Comparison of ENCODE assay signal across 8 mouse cellular contexts in the genomic region with DNA sequence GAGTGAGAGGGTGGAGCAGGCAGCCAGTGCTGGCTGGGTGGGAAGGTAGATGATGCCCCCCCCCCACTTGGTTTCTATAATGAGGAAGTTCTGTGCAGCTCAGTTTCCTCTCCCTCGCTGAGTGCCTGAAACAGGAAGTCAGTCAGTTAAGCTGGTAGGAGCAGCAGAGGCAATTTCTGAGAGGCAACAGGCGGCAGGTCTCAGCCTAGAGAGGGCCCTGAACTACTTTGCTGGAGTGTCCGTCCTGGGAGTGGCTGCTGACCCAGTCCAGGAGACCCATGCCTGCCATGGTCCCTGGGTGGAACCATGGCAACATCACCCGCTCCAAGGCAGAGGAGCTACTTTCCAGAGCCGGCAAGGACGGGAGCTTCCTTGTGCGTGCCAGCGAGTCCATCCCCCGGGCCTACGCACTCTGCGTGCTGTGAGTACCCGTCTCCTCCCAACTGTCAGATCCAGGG. TPM values are rescaled to one million over a fixed set of nuclear protein-coding genes. Genes with fewer than 3 reads are reported as not detected.
DNase-seq lines count a peak whose midpoint lies in the region; ATAC-seq lines count a peak whose summit lies in the region.

Gene Inpp5d (plus strand): TSS at position 102 of the 458 bp plus-strand sequence.

- H3K4me1 ChIP-seq in intestine, embryonic 14.5 days (replicated peaks; ENCODE audit: control insufficient read depth, insufficient read depth, low read length) = no peaks in the 10 kb centered on the region
- H3K4me1 ChIP-seq in limb, embryonic 13.5 days = no peaks in the 10 kb centered on the region

- H3K4me3 ChIP-seq in intestine, embryonic 14.5 days (ENCODE audit: low read depth, low read length) = peak within 1 kb of the TSS; percentile 16; the same call in 1 of the 2 replicates
- peak within 1 kb of the TSS; percentile 20 for H3K4me3 ChIP-seq in limb, embryonic 13.5 days

- 81% methylated on average over 12 of the region's 12 CpGs for WGBS in intestine, embryonic 14.5 days
- WGBS in limb, embryonic 13.5 days = 82% methylated on average over 12 of the region's 12 CpGs

- H3K36me3 ChIP-seq in intestine, embryonic 14.5 days (ENCODE audit: control insufficient read depth, insufficient read depth, low read length) = no peaks in the 10 kb centered on the region
- H3K36me3 ChIP-seq in limb, embryonic 13.5 days = no peaks in the 10 kb centered on the region

- H3K9me3 ChIP-seq in intestine, embryonic 14.5 days (ENCODE audit: control insufficient read depth, low read length) = no peaks in the 10 kb centered on the region
- H3K9me3 ChIP-seq in limb, embryonic 13.5 days = no peaks in the 10 kb centered on the region

- H3K27me3 ChIP-seq in intestine, embryonic 14.5 days (replicated peaks; ENCODE audit: control insufficient read depth, insufficient read depth, low read length) = no peaks in the 10 kb centered on the region
- no peaks in the 10 kb centered on the region for H3K27me3 ChIP-seq in limb, embryonic 13.5 days

- H3K4me2 ChIP-seq in intestine, embryonic 14.5 days (ENCODE audit: low read length) = peak within 1 kb of the TSS; percentile 25
- H3K4me2 ChIP-seq in limb, embryonic 13.5 days (replicated peaks) = peak within 1 kb of the TSS; percentile 4; the same call in 1 of the 2 replicates

- H3K27ac ChIP-seq in intestine, embryonic 14.5 days (ENCODE audit: low read depth) = no peak within 1 kb of the TSS
- H3K27ac ChIP-seq in limb, embryonic 13.5 days = no peak within 1 kb of the TSS; the same call in 1 of the 2 replicates

- ATAC-seq in erythroblast, adult 5-6 weeks (replicated peaks; ENCODE audit: low FRiP score, poor library complexity, severe bottlenecking) = peak; percentile 33
- no peak for ATAC-seq in intestine, embryonic 14.5 days (replicated peaks; ENCODE audit: low FRiP score, low TSS enrichment, low read depth)
- no peak for ATAC-seq in limb, embryonic 13.5 days (ENCODE audit: low FRiP score, low read depth)

- DNase-seq in layer of hippocampus, adult 11-12 months (ENCODE audit: low spot score) = peak; percentile 27
- DNase-seq in layer of hippocampus, adult 9-10 months (ENCODE audit: low spot score) = no peak
- no peak for DNase-seq in intestine, embryonic 14.5 days (ENCODE audit: low spot score)
- peak; percentile 64 to 74 for DNase-seq in natural killer cell, adult 2 months (ENCODE audit: low spot score in 2 of 2)
- DNase-seq in embryo, embryonic 10 days (ENCODE audit: low spot score) = no peak
- no peak for DNase-seq in frontal cortex, postnatal 25 days (ENCODE audit: low spot score in 2 of 2)

- no peak within 1 kb of the TSS for H3K9ac ChIP-seq in intestine, embryonic 14.5 days (ENCODE audit: low read length)
- no peak within 1 kb of the TSS for H3K9ac ChIP-seq in limb, embryonic 13.5 days

RNA-seq across cellular contexts. Expression of gene Inpp5d, which starts in this region (rescaled TPM):
- 50.1 and 53.1 TPM in 2 replicates for total RNA-seq in erythroblast, adult 5-6 weeks (2015; ENCODE audit: low replicate concordance)
- total RNA-seq in erythroblast, adult 5-6 weeks (2017; ENCODE audit: low replicate concordance) = 19.9 and 25.2 TPM in 2 replicates
- 5.3 and 8.2 TPM in 2 replicates for polyA plus RNA-seq in intestine, embryonic 14.5 days (2014; fragmentation: Nextera tagmentation; extraction: Ambion mirVana)
- polyA plus RNA-seq in limb, embryonic 13.5 days (2015; fragmentation: Nextera tagmentation; extraction: Ambion mirVana) = 4.7 and 5.6 TPM in 2 replicates

Comparison
In these comparisons a context has a peak if more than half of its experiments do, and no peak if none do; other contexts are left out.
1. DNase-seq: peak in layer of hippocampus, adult 11-12 months (single experiment) and natural killer cell, adult 2 months (2 of 2); none in layer of hippocampus, adult 9-10 months (single experiment), intestine, embryonic 14.5 days (single experiment), embryo, embryonic 10 days (single experiment) and frontal cortex, postnatal 25 days (0 of 2).